2 mouse cellular contexts compared by ENCODE assay signal in genomic region chr17:6567908-6568307, GRCm38 (mm10). TPM values are rescaled to one million over a fixed set of nuclear protein-coding genes. Genes with fewer than 3 reads are reported as not detected.
DNase-seq lines count a peak whose midpoint lies in the region; ATAC-seq lines count a peak whose summit lies in the region.
"Not testable (repeated sequence)": the region's sequence is repeated elsewhere in the genome, so short reads cannot be mapped to it uniquely, and the experiment has no call there.

No protein-coding gene starts in this region.

- ATAC-seq in embryonic facial prominence, embryonic 14.5 days (ENCODE audit: low read depth): peak; percentile 35; the same call in 1 of the 2 replicates

- not testable (repeated sequence) for H3K4me2 ChIP-seq in embryonic facial prominence, embryonic 14.5 days (ENCODE audit: low read depth, low read length)

- DNase-seq in embryonic facial prominence, embryonic 14.5 days (ENCODE audit: low spot score): not testable (repeated sequence)
- DNase-seq in heart, adult 11 months: peak; percentile 81

- H3K27ac ChIP-seq in embryonic facial prominence, embryonic 14.5 days (replicated peaks; ENCODE audit: low read depth, low read length): not testable (repeated sequence)

- not testable (repeated sequence) for H3K9ac ChIP-seq in embryonic facial prominence, embryonic 14.5 days (ENCODE audit: low read depth, low read length)

- H3K4me1 ChIP-seq in embryonic facial prominence, embryonic 14.5 days (ENCODE audit: control insufficient read depth, insufficient read depth, low read length): not testable (repeated sequence)

- 67% methylated on average over 2 of the region's 8 CpGs for WGBS in embryonic facial prominence, embryonic 14.5 days

- not testable (repeated sequence) for H3K9me3 ChIP-seq in embryonic facial prominence, embryonic 14.5 days (ENCODE audit: control insufficient read depth, low read length)

- not testable (repeated sequence) for H3K36me3 ChIP-seq in embryonic facial prominence, embryonic 14.5 days (ENCODE audit: control insufficient read depth, insufficient read depth, low read length)

- not testable (repeated sequence) for H3K4me3 ChIP-seq in embryonic facial prominence, embryonic 14.5 days (ENCODE audit: low read depth, low read length)

- not testable (repeated sequence) for H3K27me3 ChIP-seq in embryonic facial prominence, embryonic 14.5 days (replicated peaks; ENCODE audit: control insufficient read depth, insufficient read depth, low read length)

RNA-seq across cellular contexts. Expression of gene Dynlt1c, which starts 33.6 kb away (rescaled TPM):
- 24.1 and 25.6 TPM in 2 replicates for polyA plus RNA-seq in embryonic facial prominence, embryonic 14.5 days (2014; fragmentation: Nextera tagmentation; extraction: Ambion mirVana)
